Mouse (Mus musculus) MEL (cell line): Measurements from ENCODE around the gene Dap. TPM values are rescaled to one million over a fixed set of nuclear protein-coding genes. Genes with fewer than 3 reads are reported as not detected.

Experiments used
- DNase-seq: peaks from one replicate; pipeline ENCODE4 v3.0.0; 2011; ENCODE audit warnings: low read depth, low spot score
- H3K27ac ChIP-seq: 2 replicates; pipeline ENCODE4 v1.5.1; 2012; ENCODE audit warnings: low read depth, mild to moderate bottlenecking, control low read depth, low read length, moderate library complexity; ENCODE audit not compliant: control insufficient read depth
- H3K27me3 ChIP-seq, 2 experiments: fragments of 150-350 bp in 1 of 2; sonication (generic) in 1 of 2; 2 replicates each; pipeline ENCODE4 v1.6.1; 2012; ENCODE audit warnings: low read length in 2 of 2, mild to moderate bottlenecking in 2 of 2, improper control_type of control experiment in 1 of 2, moderate library complexity in 1 of 2; ENCODE audit not compliant: insufficient read depth in 2 of 2, control insufficient read depth in 1 of 2
- H3K36me3 ChIP-seq, 2 experiments: 2 replicates each; pipeline ENCODE4 v1.6.1; 2012 to 2014; ENCODE audit warnings: low read length in 2 of 2, improper control_type of control experiment in 1 of 2, inconsistent platforms in 1 of 2, mild to moderate bottlenecking in 1 of 2; ENCODE audit not compliant: insufficient read depth in 2 of 2, control insufficient read depth in 1 of 2
- H3K4me1 ChIP-seq, 2 experiments: fragments of 150-350 bp in 1 of 2; sonication (generic) in 1 of 2; 2 replicates each; pipeline ENCODE4 v1.6.1; 2012; ENCODE audit warnings: low read length in 2 of 2, improper control_type of control experiment in 1 of 2, mild to moderate bottlenecking in 1 of 2; ENCODE audit not compliant: insufficient read depth in 2 of 2, control insufficient read depth in 1 of 2
- H3K4me3 ChIP-seq, 2 experiments: fragments of 150-350 bp in 1 of 2; sonication (generic) in 1 of 2; 2 replicates each; pipeline ENCODE4 v1.5.1; 2012; ENCODE audit warnings: low read depth in 2 of 2, low read length in 2 of 2, mild to moderate bottlenecking in 2 of 2, moderate library complexity in 2 of 2, control low read depth in 1 of 2, improper control_type of control experiment in 1 of 2; ENCODE audit not compliant: control insufficient read depth in 1 of 2, insufficient read depth in 1 of 2
- H3K79me2 ChIP-seq: 2 replicates; pipeline ENCODE4 v1.6.1; 2012; ENCODE audit warnings: mild to moderate bottlenecking, low read length, moderate library complexity; ENCODE audit not compliant: control insufficient read depth, poor library complexity, insufficient read depth
- H3K9ac ChIP-seq: 2 replicates; pipeline ENCODE4 v1.6.1; 2012; ENCODE audit warnings: low read depth, mild to moderate bottlenecking, control low read depth, low read length, moderate library complexity; ENCODE audit not compliant: control insufficient read depth, poor library complexity, severe bottlenecking
- H3K9me3 ChIP-seq: fragments of 150-350 bp; sonication (generic); replicated peaks from 2 replicates; pipeline ENCODE4 v1.6.1; 2012; ENCODE audit warnings: mild to moderate bottlenecking, low read length, improper control_type of control experiment, moderate library complexity; ENCODE audit not compliant: insufficient read depth
- BHLHE40 ChIP-seq: IDR thresholded peaks from 2 replicates; pipeline ENCODE4 v1.6.1; 2012; ENCODE audit warnings: low read depth, mild to moderate bottlenecking, inconsistent platforms, low read length, improper control_type of control experiment, borderline replicate concordance
- CHD1 ChIP-seq: IDR thresholded peaks from 2 replicates; pipeline ENCODE4 v1.6.1; 2012; ENCODE audit warnings: low read depth, mild to moderate bottlenecking, inconsistent platforms, low read length, improper control_type of control experiment
- JUND ChIP-seq: IDR thresholded peaks from 2 replicates; pipeline ENCODE4 v1.6.1; 2011; ENCODE audit warnings: low read depth, mild to moderate bottlenecking, improper control_type of control experiment, low read length
- KAT2A ChIP-seq: conservative IDR thresholded peaks from 2 replicates; pipeline ENCODE4 v1.6.1; 2012; ENCODE audit warnings: low read depth, low read length, improper control_type of control experiment, inconsistent platforms
- MAX ChIP-seq: IDR thresholded peaks from 2 replicates; pipeline ENCODE4 v1.6.1; 2011; ENCODE audit warnings: low read length, improper control_type of control experiment
- MAZ ChIP-seq: IDR thresholded peaks from 2 replicates; pipeline ENCODE4 v1.6.1; 2012; ENCODE audit warnings: low read depth, mild to moderate bottlenecking, inconsistent platforms, low read length, improper control_type of control experiment
- MEF2A ChIP-seq: IDR thresholded peaks from 2 replicates; pipeline ENCODE4 v1.6.1; 2014; ENCODE audit warnings: low read depth, mild to moderate bottlenecking, inconsistent platforms, low read length, improper control_type of control experiment; ENCODE audit not compliant: poor library complexity, insufficient replicate concordance, severe bottlenecking; ENCODE audit errors: extremely low read depth
- MXI1 ChIP-seq: IDR thresholded peaks from 2 replicates; pipeline ENCODE4 v1.6.1; 2011; ENCODE audit warnings: mild to moderate bottlenecking, low read depth, low read length, improper control_type of control experiment
- MYB ChIP-seq: IDR thresholded peaks from 2 replicates; pipeline ENCODE4 v1.6.1; 2011; ENCODE audit warnings: mild to moderate bottlenecking, low read depth, low read length, improper control_type of control experiment
- MYC ChIP-seq: IDR thresholded peaks from 2 replicates; pipeline ENCODE4 v1.6.1; 2011; ENCODE audit warnings: low read depth, mild to moderate bottlenecking, low read length, improper control_type of control experiment, moderate library complexity
- NELFE ChIP-seq: IDR thresholded peaks from 2 replicates; pipeline ENCODE4 v1.6.1; 2011; ENCODE audit warnings: low read depth, low read length, improper control_type of control experiment
- POLR2AphosphoS2 ChIP-seq: IDR thresholded peaks from 2 replicates; pipeline ENCODE4 v1.6.1; 2011; ENCODE audit warnings: low read length, improper control_type of control experiment
- RAD21 ChIP-seq: IDR thresholded peaks from 2 replicates; pipeline ENCODE4 v1.6.1; 2011; ENCODE audit warnings: mild to moderate bottlenecking, low read depth, low read length, improper control_type of control experiment
- SIN3A ChIP-seq: IDR thresholded peaks from 2 replicates; pipeline ENCODE4 v1.6.1; 2012; ENCODE audit warnings: low read length, improper control_type of control experiment, inconsistent platforms
- SMC3 ChIP-seq: IDR thresholded peaks from 2 replicates; pipeline ENCODE4 v1.6.1; 2011; ENCODE audit warnings: low read depth, low read length, improper control_type of control experiment
- TBP ChIP-seq: IDR thresholded peaks from 2 replicates; pipeline ENCODE4 v1.8.0; 2011; ENCODE audit warnings: low read depth, low read length, improper control_type of control experiment
- TCF12 ChIP-seq: IDR thresholded peaks from 2 replicates; pipeline ENCODE4 v1.6.1; 2014; ENCODE audit warnings: low read depth, mild to moderate bottlenecking, inconsistent platforms, low read length, improper control_type of control experiment, moderate library complexity
- UBTF ChIP-seq: IDR thresholded peaks from 2 replicates; pipeline ENCODE4 v1.6.1; 2012; ENCODE audit warnings: low read depth, mild to moderate bottlenecking, inconsistent platforms, low read length, improper control_type of control experiment, moderate library complexity, borderline replicate concordance; ENCODE audit not compliant: insufficient read depth
- USF2 ChIP-seq, 2 experiments: IDR thresholded peaks; 2 replicates each; pipeline ENCODE4 v1.6.1; 2011 to 2012; ENCODE audit warnings: improper control_type of control experiment in 2 of 2, low read length in 2 of 2, borderline replicate concordance in 1 of 2, inconsistent platforms in 1 of 2, low read depth in 1 of 2, mild to moderate bottlenecking in 1 of 2; ENCODE audit not compliant: insufficient read depth in 1 of 2
- ZC3H11A ChIP-seq: IDR thresholded peaks from 2 replicates; pipeline ENCODE4 v1.6.1; 2012; ENCODE audit warnings: low read depth, mild to moderate bottlenecking, inconsistent platforms, low read length, improper control_type of control experiment
- ZMIZ1 ChIP-seq: IDR thresholded peaks from 2 replicates; pipeline ENCODE4 v1.6.1; 2012; ENCODE audit warnings: low read depth, mild to moderate bottlenecking, inconsistent platforms, low read length, improper control_type of control experiment, moderate library complexity
- polyA plus RNA-seq, 2 experiments: library from polyadenylated mRNA; stranded (reverse) in 1 of 2; unstranded in 1 of 2; fragments of >175 nt in 1 of 2; fragments of >200 nt in 1 of 2; gene quantifications; 2 replicates each; pipeline versions ENCODE4 v1.2.1 to v1.2.4; 2012; ENCODE audit warnings: low replicate concordance in 2 of 2, low read depth in 1 of 2; ENCODE audit not compliant: insufficient read length in 2 of 2, insufficient read depth in 1 of 2, missing spikeins in 1 of 2
- total RNA-seq: library from RNA; depleted of rRNA; stranded (reverse); fragments of 300-350 nt; gene quantifications from 2 replicates; pipeline ENCODE4 v1.2.3, GENCODE M21; 2012

Gene Dap
- total and polyA plus RNA-seq, 3 experiments, result 17.8 to 72.6 TPM; not detected in 1

DNA sequence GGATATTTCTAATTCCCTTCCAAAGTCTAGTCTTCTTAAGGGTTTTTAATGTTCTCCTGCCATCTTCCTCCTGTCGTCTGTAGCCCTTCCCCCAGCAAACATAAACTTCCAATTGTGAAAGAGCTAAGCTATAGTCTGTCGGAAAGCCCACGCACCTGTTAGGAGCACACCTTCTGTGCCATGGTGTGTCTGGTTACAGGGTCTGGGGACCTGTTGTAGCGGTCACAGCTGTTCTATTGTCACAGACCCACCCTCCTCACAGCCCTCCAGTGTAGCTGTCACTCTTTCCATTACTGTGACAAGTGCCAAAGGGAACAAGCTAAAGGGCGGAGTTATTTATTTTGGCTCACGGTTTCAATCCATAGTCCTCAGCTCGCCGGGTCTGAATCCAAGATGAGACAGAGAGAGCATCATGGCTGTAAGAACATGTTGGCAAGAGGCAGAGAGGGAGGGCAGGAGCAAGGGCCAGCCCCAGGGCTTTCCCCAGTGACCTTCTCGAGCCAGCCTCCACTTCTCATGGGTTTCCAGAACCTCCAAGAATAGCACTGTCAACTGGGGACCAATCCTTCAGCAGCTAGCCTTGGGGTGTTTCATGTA, 30.9 kb downstream of the Dap start:
- DNase-seq, result no peak
- no peaks in the 10 kb centered on the region for H3K9me3 ChIP-seq
- H3K27ac ChIP-seq, result no peak overlapping the region
- H3K27me3 ChIP-seq, result no peaks in the 10 kb centered on the region
- H3K79me2 ChIP-seq, result no peaks in the 10 kb centered on the region
- TF ChIP-seq USF2 (IDR thresholded peaks at IDR 0.05; ENCODE audit: borderline replicate concordance in 1 of 2, insufficient read depth in 1 of 2, low read depth in 1 of 2, low read length in 2 of 2) (no peak), TBP (no peak), BHLHE40 (no peak), MAX (no peak), MYB (no peak), MXI1 (no peak), MEF2A (no peak), POLR2AphosphoS2 (no peak), JUND (no peak), MAZ (no peak), CHD1 (no peak), SMC3 (no peak), ZC3H11A (no peak), NELFE (no peak)
- H3K9ac ChIP-seq, result no peak overlapping the region
- H3K36me3 ChIP-seq, result no peaks in the 10 kb centered on the region
- H3K4me1 ChIP-seq, result no peaks in the 10 kb centered on the region
- no peak overlapping the region for H3K4me3 ChIP-seq

- Histone ChIP-seq H3K79me2 (no peaks in the 10 kb centered on the region), H3K27ac (no peak overlapping the region), H3K9ac (no peak overlapping the region), H3K9me3 (no peaks in the 10 kb centered on the region), H3K4me1 (no peaks in the 10 kb centered on the region), H3K36me3 (no peaks in the 10 kb centered on the region), H3K27me3 (no peaks in the 10 kb centered on the region), H3K4me3 (no peak overlapping the region)
- DNase-seq, result no peak
- TF ChIP-seq BHLHE40 (no peak), POLR2AphosphoS2 (no peak), KAT2A (no peak), MYB (no peak), RAD21 (no peak), ZMIZ1 (no peak), TCF12 (no peak), CHD1 (no peak), SMC3 (no peak), TBP (no peak), ZC3H11A (no peak), SIN3A (no peak), MEF2A (no peak), MYC (no peak), UBTF (no peak)
- TF ChIP-seq, all 39 proteins: peak for 0
Observed at GRCm38 (mm10) chr15:31255762-31256161, 31.6 kb downstream of the Dap start.
